Mouse (Mus musculus): ENCODE measurements around the gene Pidd1.
A peak's percentile ranks its signal among the peaks of the same experiment; 100 is the strongest.

DNA sequence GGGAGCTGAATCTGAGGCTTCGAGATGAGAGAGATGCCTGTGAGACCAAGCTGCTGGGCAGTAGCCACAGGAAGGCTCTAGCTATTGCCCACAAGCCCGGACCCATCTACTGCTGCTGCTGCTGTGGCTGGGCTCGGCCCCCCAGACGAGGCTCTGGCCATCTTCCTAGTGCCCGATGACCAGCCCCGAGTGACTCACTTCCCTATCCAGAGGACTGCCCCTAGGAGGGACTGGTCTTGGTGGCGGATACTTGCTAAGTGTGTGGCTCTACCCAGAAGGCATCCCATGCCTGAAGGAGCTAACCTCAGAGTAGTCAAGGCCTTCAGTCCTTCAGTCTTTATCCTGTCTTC is 22.2 kb upstream of the Pidd1 start:
- TF ChIP-seq POLR2A (IDR thresholded peaks at IDR 0.05; ENCODE audit: insufficient read length, low read depth) (peak; percentile 50), TCF3 (IDR thresholded peaks at IDR 0.05; ENCODE audit: insufficient read length, low read depth) (no peak), MYOG (IDR thresholded peaks at IDR 0.05; ENCODE audit: control insufficient read depth in 1 of 3, insufficient read depth in 1 of 3, insufficient read length in 2 of 3, low read depth in 2 of 3) (no peak), MYOD1 (IDR thresholded peaks at IDR 0.05; ENCODE audit: control insufficient read depth in 1 of 3, insufficient read length in 2 of 3, low read depth in 2 of 3) (no peak), USF1 (IDR thresholded peaks at IDR 0.05; ENCODE audit: low read depth) (no peak), POLR2AphosphoS2 (IDR thresholded peaks at IDR 0.05; ENCODE audit: insufficient read length, low read depth) (no peak), CEBPB (IDR thresholded peaks at IDR 0.05; ENCODE audit: insufficient read depth, poor library complexity, severe bottlenecking) (no peak), TCF12 (IDR thresholded peaks at IDR 0.05; ENCODE audit: insufficient read depth, poor library complexity, severe bottlenecking) (no peak), MAX (IDR thresholded peaks at IDR 0.05; ENCODE audit: low read depth) (no peak)
